Mouse (Mus musculus) heart, adult 9 months (tissue): ENCODE results near the gene Trim45.

Experiments used
- DNase-seq, 2 experiments: peaks; one replicate each; pipeline ENCODE4 v3.0.0; 2022; ENCODE audit warnings: low spot score in 2 of 2

Trim45 gene

GRCm38 (mm10) chr3:100921825-100922505 is at the start of gene Trim45:
Gene Trim45, plus strand, starts transcription at chr3:100922202.
- peak; percentile 100 for DNase-seq

DNA sequence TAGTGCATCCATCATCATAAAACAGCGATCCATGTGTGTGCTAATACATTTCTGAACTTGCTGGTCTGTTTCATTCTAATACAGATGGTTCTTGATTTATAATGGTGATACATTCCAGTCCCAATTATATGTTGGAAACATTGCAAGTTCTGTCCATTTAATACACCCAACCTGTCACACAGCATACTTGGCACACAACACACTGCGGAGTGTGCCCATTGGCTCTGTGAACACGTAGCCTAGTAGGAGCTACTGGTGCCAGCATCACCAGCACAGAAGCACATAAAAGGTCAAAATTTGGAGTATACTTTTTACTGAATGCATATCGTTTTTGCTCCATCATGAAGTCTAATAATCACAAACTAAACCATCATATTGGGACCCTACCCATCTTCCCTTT is 44.9 kb upstream of the Trim45 start:
- DNase-seq, result no peak

GRCm38 (mm10) chr3:100881403-100881802 is 40.6 kb upstream of the Trim45 start:
- no peak for DNase-seq

DNA sequence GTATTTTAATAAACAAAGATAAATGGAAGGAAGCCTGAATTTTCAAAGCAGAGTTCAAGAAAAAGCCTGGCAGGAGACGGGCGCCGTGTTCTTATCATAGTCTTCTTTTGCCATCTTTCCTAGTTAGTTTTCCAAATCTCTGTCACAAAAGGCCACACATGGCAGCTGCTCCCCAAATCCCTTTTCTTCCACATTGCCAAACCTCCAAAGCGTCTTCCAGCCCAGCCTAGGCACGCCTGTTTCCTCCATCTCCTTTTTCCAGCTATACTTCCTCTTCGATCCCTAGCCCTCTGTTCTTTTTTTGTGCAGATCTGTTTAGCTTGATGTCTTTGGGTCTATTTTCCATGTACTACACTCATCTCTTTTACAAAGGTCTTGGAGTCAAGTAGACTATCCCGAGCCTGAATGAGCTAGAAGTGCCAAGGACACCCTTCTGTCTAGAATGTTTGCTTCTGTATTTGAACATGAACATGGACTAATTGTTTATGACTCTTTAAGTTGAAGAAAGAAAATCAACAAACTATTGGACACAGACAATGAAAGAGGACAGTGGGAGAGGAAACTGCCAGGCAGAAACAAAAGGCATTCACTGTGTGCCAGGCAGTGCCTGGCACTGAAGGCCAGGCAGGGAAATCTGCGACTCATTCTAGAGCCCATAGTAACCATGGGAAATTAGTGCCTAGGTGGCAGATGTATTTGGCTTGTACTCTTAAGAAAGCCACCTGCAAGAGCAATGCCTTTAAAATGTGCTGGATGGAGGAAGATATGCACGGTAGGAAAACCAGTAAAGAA is 40.0 kb upstream of the Trim45 start:
- no peak for DNase-seq

DNA sequence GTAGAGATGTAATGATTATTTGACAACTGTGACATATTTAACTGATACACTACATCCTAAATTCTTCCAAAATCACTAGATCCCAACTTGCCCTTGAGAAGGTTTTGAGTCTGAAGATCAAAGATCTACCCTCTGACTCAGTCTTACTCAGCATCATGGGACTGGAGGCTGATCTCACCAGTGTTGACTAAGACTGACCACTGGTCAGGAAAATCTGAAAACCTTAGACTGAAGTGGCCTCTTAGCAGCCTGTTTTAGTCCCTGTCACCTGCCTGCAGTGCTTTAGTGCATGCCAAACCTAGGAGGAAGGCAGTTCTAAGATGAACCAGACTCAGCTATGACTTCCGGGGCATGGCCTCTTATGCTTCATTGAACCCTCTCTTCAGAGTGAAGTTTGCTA is 32.8 kb upstream of the Trim45 start:
- DNase-seq, result no peak

- DNase-seq, result no peak
These were observed 31.6 kb upstream of the Trim45 start for GRCm38 (mm10) chr3:100890406-100890805.

DNA sequence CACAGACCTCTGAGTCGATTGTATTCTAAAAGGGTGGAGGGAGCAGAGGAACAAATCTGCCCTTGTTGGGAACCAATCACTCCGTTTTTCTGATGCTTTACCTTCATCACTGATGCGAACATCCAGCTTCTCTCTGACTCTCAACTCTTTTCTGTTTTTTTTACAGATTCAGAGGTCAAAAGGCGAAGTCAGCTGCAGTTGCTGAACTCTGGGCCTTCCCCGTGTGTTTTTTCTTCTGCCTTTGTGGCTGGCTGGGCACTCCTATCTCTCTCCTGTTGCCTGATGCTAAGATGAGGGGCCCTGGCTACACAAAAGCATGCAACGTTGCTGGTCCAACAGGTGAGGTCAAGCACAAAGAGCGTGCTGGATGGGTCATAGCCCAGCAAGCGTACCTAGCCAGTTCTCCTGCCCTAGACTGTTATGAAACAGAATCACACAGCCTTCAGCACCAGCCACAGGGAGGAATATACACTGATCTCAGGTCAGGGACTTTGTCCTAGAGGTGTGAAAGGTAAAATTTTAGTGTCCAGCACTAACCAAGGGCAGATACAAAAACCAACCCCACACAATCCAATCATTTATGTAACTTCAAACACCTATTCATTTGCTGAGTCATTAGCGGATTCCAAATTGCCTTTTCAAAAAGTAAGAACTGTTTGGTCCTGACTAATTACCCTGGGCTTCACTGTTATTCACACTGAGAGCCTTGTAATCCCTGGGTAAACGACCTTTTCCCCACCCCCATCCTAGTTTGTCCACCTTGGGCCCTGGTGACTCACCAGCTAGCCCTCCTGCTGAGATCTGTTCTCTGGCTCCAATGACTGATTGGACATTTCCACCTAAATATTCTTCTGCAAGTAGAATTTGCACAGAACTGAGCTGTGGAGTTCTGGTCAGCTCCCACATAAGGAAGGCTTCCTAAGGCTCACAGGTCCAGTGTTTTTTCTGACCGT is 29.3 kb upstream of the Trim45 start:
- DNase-seq, result no peak

DNA sequence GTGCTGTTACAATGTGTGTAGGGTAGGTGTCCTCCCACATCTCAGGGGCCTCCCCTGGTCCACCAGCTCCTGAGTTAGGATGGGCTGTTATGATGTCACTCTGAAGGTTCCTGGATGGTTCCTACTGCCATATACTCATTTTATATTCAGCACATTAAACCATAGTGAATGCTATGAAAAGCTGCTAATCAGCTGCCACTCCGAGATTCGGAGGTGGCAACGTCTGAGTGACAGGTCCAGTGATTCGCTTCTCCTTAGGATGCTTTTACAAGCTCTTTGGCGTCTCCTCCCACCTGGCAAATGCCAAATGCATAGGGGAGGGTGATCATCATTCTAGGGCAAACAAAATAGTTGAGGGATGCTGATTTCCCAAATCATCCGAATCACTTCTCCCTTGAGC is 26.5 kb upstream of the Trim45 start:
- no peak for DNase-seq

DNA sequence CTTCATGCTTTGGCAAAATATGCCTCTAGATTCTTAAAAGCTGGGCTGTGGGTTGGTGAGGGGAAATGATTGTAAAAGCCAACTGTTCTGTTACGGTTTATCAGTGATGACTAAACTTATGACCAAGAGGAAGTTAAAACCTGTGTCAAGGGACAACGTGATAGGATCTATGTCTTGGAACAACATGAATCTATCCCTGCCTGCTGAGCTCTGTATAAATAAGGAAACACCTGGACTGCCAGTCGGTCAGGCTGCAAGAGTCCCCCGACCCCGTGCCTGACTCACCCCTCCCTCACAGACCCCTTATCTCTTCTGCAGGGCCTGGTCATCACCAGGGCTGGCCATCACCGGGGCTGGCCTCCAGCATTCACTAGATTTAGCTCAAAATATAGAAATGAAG is 15.9 kb upstream of the Trim45 start:
- DNase-seq, result no peak

DNA sequence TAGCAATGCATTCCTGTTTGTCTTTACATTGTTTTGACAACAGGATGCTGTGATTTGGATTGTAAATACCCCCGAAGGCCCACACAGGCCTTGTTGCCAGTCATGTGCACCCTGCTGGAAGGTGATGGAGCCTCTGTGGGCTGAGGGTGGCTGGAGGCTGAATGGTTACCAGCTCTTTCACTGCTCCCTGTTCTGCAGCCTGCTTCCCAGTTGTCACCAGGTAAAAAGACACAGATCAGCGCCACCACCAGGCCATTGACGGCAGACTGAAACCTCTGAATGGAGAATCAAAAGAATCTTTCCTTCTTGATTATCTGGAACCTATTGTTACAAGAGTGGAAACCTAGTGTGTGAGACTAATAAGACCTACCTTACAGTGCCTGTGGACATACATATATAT is 15.1 kb upstream of the Trim45 start:
- no peak for DNase-seq

GRCm38 (mm10) chr3:100908594-100908993 is 13.4 kb upstream of the Trim45 start:
- no peak for DNase-seq

- DNase-seq, result no peak
These were observed 11.4 kb upstream of the Trim45 start for GRCm38 (mm10) chr3:100910621-100911020.

- no peak for DNase-seq
These were observed 11.0 kb upstream of the Trim45 start for GRCm38 (mm10) chr3:100911026-100911425.

DNA sequence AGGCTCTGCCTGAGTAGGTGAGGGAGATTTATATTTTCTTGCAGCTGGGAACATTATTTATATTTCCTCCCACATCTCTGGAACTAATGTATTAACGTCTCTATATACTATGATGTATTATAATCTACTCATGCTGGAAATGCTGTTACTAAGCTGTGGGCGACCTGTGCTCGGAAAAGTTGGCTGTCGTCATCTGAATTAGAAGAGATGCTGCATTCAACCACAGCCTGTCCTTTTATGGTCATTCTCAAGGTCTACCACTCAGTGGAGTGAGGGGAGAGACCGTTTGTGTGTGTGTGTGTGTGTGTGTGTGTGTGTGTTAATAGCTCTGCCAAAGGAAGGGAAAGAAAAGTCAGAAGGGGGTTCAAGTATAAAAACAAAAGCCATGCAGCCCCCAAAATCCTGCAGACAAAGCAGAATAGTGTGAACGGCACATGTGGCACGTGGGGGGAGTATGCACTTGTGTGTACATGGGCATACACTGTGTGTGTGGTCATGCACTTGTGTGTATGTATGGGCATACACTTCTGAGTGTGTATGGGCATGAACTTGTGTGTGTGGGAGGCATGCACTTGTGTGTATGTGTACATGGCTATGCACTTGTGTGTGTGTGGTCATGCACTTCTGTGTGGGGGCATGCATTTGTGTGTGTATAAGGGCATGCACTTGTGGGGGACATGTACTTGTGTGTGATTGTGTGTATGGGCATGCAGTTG is 10.3 kb upstream of the Trim45 start:
- DNase-seq, result no peak

DNA sequence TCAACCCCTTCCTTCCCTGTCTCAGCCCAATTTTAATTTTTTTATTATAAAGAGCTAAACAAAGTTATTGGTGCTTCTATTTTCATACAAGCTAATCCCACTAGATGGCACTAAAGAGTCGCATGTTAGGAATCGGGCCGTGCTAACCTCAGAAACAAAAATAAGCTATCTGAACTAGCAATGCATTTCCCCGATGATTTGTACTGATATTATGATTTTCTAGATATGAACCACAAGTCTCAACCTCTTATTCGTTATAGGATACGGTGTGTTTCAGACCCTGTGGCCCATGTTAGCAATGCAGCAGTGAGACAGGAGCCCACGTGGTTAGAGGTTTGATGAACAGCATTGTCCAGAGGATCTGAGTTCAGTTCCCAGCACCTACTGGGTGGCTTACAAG is 5.2 kb upstream of the Trim45 start:
- peak in 1 of 2 experiments; percentile 26 for DNase-seq

DNA sequence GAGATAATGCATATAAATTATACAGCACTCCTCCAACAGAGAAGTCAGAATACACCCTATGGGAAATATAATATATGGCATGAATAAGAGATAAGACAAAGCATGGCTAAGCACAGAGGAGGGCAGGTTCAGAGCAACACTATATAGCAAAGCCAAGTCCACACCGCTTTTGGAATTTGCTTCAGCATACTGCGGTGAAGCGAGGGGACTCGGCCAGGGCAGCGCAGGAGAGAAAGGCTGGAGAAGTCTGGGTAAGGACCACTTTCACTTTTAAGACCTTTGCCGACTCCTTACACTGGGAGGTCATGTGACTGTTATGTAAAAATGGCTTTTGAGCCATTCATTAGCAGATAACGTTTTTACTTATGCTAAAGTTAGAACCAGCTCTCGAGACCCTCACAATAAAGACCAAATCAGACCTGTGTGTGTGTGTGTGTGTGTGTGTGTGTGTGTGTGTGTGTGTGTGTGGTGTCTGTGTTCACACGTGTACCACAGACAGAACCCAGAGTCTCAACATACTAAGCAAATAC is 1.3 kb upstream of the Trim45 start:
- DNase-seq, result no peak

DNA sequence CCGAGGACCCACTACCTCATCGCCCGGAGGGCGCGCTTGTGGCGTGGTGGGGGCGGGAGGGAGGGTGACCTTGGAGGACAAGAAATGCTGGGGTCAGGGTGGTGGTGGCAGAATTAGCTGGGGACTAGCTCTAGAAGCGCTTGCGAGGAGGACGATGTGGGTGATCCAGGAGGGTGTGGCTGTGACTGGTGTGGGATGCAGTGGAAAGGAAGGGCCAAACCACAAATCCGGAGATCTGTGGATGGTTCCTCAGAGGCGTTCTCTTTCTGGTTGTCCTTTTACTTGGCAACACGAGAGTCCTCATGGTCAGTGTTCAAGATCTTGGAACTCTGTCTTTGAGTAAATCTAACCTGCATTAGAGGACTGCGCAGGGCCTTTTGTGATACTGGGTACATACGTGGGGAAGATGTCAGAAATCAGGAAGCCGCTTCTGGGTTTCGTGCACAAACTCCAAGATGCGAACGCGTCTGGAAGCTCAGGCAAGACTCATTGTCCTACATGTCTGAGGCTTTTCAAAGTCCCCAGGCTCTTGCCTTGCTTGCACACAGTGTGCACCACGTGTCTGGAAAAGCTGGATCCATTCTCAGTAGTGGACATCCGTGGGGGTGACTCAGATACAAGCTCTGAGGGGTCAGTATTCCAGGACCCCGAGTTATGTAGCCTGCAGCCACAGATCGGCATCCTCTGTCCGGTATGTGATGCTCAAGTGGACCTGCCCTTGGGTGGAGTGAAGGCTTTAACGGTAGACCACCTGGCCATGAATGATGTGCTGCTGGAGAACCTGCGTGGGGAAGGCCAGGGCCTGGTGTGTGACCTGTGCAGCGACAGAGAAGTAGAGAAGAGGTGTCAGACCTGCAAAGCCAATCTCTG is 739 bp downstream of the Trim45 start:
- DNase-seq, result peak in 1 of 2 experiments; percentile 6

GRCm38 (mm10) chr3:100924065-100924732 is 2.2 kb downstream of the Trim45 start:
- DNase-seq, result peak; percentile 31 to 46

- DNase-seq, result peak; percentile 31 to 40
These were observed 3.2 kb downstream of the Trim45 start for GRCm38 (mm10) chr3:100925176-100925575.
